Mouse (Mus musculus) liver, embryonic 14.5 days (tissue): ENCODE results near the gene Stk17b. TPM values are rescaled to one million over a fixed set of nuclear protein-coding genes. Genes with fewer than 3 reads are reported as not detected.
"Not testable (repeated sequence)": the region's sequence is repeated elsewhere in the genome, so short reads cannot be mapped to it uniquely, and the experiment has no call there.

Experiments used
- ATAC-seq: fragments of 200-750 bp; cut with Nextera tagmentation; 2 replicates; pipeline ENCODE4 v1.8.0; 2017; ENCODE audit warnings: moderate number of reproducible peaks, mild to moderate bottlenecking, moderate library complexity; ENCODE audit not compliant: insufficient read depth
- DNase-seq, 3 experiments: peaks; one replicate each; pipeline ENCODE4 v3.0.0-alpha.2; 2012 to 2013; ENCODE audit warnings: low read depth in 3 of 3, low spot score in 3 of 3
- H3K27ac ChIP-seq: fragments of 300-500 bp; sonication (generic); 2 replicates; pipeline ENCODE4 v1.5.1; 2014; ENCODE audit warnings: moderate library complexity, mild to moderate bottlenecking, control low read depth, inconsistent platforms
- H3K27me3 ChIP-seq: fragments of 300-500 bp; sonication (generic); 2 replicates; pipeline ENCODE4 v1.6.1; 2014; ENCODE audit warnings: mild to moderate bottlenecking, low read length, moderate library complexity; ENCODE audit not compliant: control insufficient read depth, insufficient read depth
- H3K36me3 ChIP-seq: fragments of 300-500 bp; sonication (generic); replicated peaks from 2 replicates; pipeline ENCODE4 v1.6.1; 2014; ENCODE audit warnings: low read depth; ENCODE audit not compliant: control insufficient read depth, insufficient read depth
- H3K4me1 ChIP-seq, 2 experiments: fragments of 200-500 bp in 1 of 2; fragments of 300-500 bp in 1 of 2; sonication (generic) in 1 of 2; replicated peaks; 2 replicates each; pipeline ENCODE4 v1.6.1; 2012 to 2014; ENCODE audit warnings: antibody characterized with exemption in 1 of 2, inconsistent platforms in 1 of 2, low read length in 1 of 2; ENCODE audit not compliant: control insufficient read depth in 2 of 2, insufficient read depth in 2 of 2
- H3K4me2 ChIP-seq: fragments of 300-500 bp; sonication (generic); 2 replicates; pipeline ENCODE4 v1.6.1; 2014; ENCODE audit warnings: low read depth, mild to moderate bottlenecking, control low read depth, moderate library complexity
- H3K4me3 ChIP-seq, 2 experiments: fragments of 200-500 bp in 1 of 2; fragments of 300-500 bp in 1 of 2; sonication (generic) in 1 of 2; 2 replicates each; pipeline ENCODE4 v1.5.1; 2012 to 2014; ENCODE audit warnings: low read depth in 2 of 2, low read length in 2 of 2, mild to moderate bottlenecking in 2 of 2, control low read depth in 1 of 2, inconsistent platforms in 1 of 2, moderate library complexity in 1 of 2; ENCODE audit not compliant: insufficient read depth in 1 of 2
- H3K9ac ChIP-seq: fragments of 300-500 bp; sonication (generic); replicated peaks from 2 replicates; pipeline ENCODE4 v1.6.1; 2014; ENCODE audit warnings: mild to moderate bottlenecking, control low read depth, moderate library complexity
- H3K9me3 ChIP-seq: fragments of 300-500 bp; sonication (generic); 2 replicates; pipeline ENCODE4 v1.6.1; 2016; ENCODE audit warnings: low read length, mixed read lengths; ENCODE audit not compliant: control insufficient read depth
- CTCF ChIP-seq: IDR thresholded peaks from 2 replicates; pipeline ENCODE4 v1.5.1; 2016; ENCODE audit warnings: antibody characterized with exemption, low read depth, control low read depth
- EP300 ChIP-seq: IDR thresholded peaks from 2 replicates; pipeline ENCODE4 v1.6.1; 2016; ENCODE audit warnings: antibody characterized with exemption, low read depth
- WGBS: fragments of 180-500 bp; shearing (Covaris S2); extraction: QIAGEN DNeasy Blood & Tissue Kit; methylation state at CpG from one replicate; pipeline ENCODE4 v1.1.7; 2014; ENCODE audit not compliant: insufficient replicate concordance; 5-methylcytosine and 5-hydroxymethylcytosine counted together
- polyA plus RNA-seq, 2 experiments: library from polyadenylated mRNA; depleted of rRNA in 1 of 2; stranded (reverse) in 1 of 2; unstranded in 1 of 2; fragments of >200 nt; fragmentation: Nextera tagmentation in 1 of 2; extraction: Ambion mirVana in 1 of 2; gene quantifications; 2 replicates each; pipeline versions ENCODE4 v1.2.1 to v1.2.3; 2012 to 2014

The Stk17b gene
- polyA plus RNA-seq, 2 experiments: 6.8 to 19.8 TPM

- no peaks in the 10 kb centered on the region for H3K4me1 ChIP-seq
- no peak overlapping the region for H3K27ac ChIP-seq
- no peak overlapping the region for H3K4me2 ChIP-seq
- no peaks in the 10 kb centered on the region for H3K36me3 ChIP-seq
- H3K4me3 ChIP-seq: no peak overlapping the region
- no peak for TF ChIP-seq EP300
- H3K9ac ChIP-seq: no peak overlapping the region
- 48% methylated on average over 8 of the region's 11 CpGs for WGBS
- H3K9me3 ChIP-seq: no peaks in the 10 kb centered on the region
- ATAC-seq: no peak
- no peak for DNase-seq
- no peaks in the 10 kb centered on the region for H3K27me3 ChIP-seq
These were observed 36.5 kb downstream of the Stk17b start for GRCm38 (mm10) chr1:53748571-53748970.

GRCm38 (mm10) chr1:53746001-53746400 lies 39.0 kb downstream of the Stk17b start:
- Histone ChIP-seq H3K27me3 (no peaks in the 10 kb centered on the region), H3K27ac (no peak overlapping the region), H3K9ac (no peak overlapping the region), H3K4me3 (no peak overlapping the region), H3K4me1 (no peaks in the 10 kb centered on the region), H3K36me3 (no peaks in the 10 kb centered on the region), H3K4me2 (no peak overlapping the region), H3K9me3 (no peaks in the 10 kb centered on the region)
- ATAC-seq: no peak
- TF ChIP-seq EP300: no peak
- no peak for TF ChIP-seq CTCF
- no peak for DNase-seq
- WGBS: 57% methylated on average over 5 of the region's 5 CpGs

DNA sequence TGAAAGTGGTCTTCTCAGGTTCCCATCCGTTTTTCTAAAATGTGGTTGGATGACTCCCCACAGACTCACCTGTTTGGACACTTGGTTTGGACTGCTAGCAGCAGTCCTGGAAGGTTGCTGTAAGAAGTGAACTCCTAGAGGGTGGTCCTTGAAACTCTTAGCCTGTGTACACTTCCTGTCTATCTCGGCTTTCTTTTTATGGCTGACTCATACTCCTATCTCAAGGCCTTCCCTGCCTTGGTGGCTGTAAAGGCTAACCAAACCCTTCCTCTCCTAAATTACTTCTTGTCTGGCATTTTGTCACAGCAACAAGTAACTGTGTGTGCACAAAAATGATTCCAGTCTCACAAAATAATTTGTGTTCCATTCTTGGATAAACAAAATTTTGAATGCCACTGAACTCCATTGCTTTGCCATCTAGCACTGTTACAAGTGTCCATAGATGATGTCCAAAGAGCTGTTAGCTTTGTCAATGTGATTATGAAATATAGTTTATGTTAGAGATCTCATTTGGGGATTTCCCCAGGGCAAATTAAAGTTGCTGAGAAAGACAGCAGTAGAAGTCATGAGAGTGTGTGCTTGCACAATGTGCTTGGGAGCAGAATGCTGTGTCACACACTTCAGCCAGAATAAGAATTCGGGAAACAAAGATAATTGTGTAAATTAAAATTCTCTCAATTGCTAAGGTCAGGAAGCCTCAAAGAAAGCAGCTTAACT lies 43.1 kb downstream of the Stk17b start:
- Histone ChIP-seq H3K9ac (no peak overlapping the region), H3K4me2 (no peak overlapping the region), H3K27me3 (no peaks in the 10 kb centered on the region), H3K36me3 (no peaks in the 10 kb centered on the region), H3K27ac (no peak overlapping the region), H3K9me3 (no peaks in the 10 kb centered on the region), H3K4me1 (no peaks in the 10 kb centered on the region), H3K4me3 (no peak overlapping the region)
- TF ChIP-seq CTCF (no peak), EP300 (no peak)
- ATAC-seq: no peak
- DNase-seq: no peak
- 53% methylated on average over 3 of the region's 3 CpGs for WGBS

DNA sequence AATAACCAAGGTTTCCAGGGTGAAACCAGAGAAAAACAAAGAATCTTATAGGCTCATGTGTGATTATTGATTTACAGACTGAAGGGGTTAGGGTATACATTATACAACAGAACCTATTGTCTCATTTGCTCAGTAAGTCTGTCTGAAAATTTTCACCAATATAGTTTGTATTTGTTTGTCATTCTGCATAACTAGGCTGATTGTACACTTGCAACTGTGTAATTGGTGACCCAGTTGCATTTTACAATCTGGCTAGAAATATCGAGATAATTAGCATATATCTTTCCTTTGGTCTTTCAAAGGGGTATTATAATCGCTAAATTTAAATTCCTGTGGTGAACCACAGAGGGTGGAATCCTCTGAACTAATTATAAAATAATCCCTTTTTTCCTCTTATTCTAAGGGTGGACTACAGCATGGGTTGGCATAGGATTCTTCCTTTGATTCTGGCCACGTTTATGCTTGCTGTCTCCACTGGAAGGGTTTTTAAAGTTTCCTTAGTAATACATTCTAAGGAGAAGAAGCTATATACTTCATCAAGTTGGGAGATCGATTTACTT lies 44.2 kb downstream of the Stk17b start:
- ATAC-seq (no peak), DNase-seq (no peak)
- 52% methylated on average over 4 of the region's 4 CpGs for WGBS
- Histone ChIP-seq H3K4me2 (no peak overlapping the region), H3K27ac (no peak overlapping the region), H3K36me3 (no peaks in the 10 kb centered on the region), H3K9ac (no peak overlapping the region), H3K27me3 (no peaks in the 10 kb centered on the region), H3K4me1 (no peaks in the 10 kb centered on the region), H3K4me3 (no peak overlapping the region), H3K9me3 (no peaks in the 10 kb centered on the region)
- TF ChIP-seq CTCF: no peak
- no peak for TF ChIP-seq EP300

- H3K27ac ChIP-seq, ATAC-seq, H3K27me3 ChIP-seq, H3K36me3 ChIP-seq, H3K9me3 ChIP-seq, H3K4me2 ChIP-seq, DNase-seq, H3K9ac ChIP-seq, H3K4me1 ChIP-seq, H3K4me3 ChIP-seq: not testable (repeated sequence)
- WGBS: 55% methylated on average over 3 of the region's 4 CpGs
These were observed 44.8 kb downstream of the Stk17b start for GRCm38 (mm10) chr1:53740077-53740776.
